Mouse (Mus musculus) neural tube, embryonic 13.5 days (tissue): Measurements from ENCODE around the gene Peli1. TPM values are rescaled to one million over a fixed set of nuclear protein-coding genes. Genes with fewer than 3 reads are reported as not detected.

Source experiments
- ATAC-seq: fragments of 200-750 bp; cut with Nextera tagmentation; 2 replicates; pipeline ENCODE4 v1.8.0; 2017; ENCODE audit warnings: low read depth, mild to moderate bottlenecking, moderate TSS enrichment, moderate library complexity
- H3K27ac ChIP-seq: fragments of 300-500 bp; sonication (generic); replicated peaks from 2 replicates; pipeline ENCODE4 v1.5.1; 2015; ENCODE audit warnings: moderate library complexity, mild to moderate bottlenecking, inconsistent platforms
- H3K27me3 ChIP-seq: fragments of 300-500 bp; sonication (generic); 2 replicates; pipeline ENCODE4 v1.6.1; 2015; ENCODE audit warnings: mild to moderate bottlenecking, inconsistent platforms
- H3K36me3 ChIP-seq: fragments of 300-500 bp; sonication (generic); 2 replicates; pipeline ENCODE4 v1.6.1; 2015; ENCODE audit warnings: mild to moderate bottlenecking, inconsistent platforms
- H3K4me1 ChIP-seq: fragments of 300-500 bp; sonication (generic); replicated peaks from 2 replicates; pipeline ENCODE4 v1.6.1; 2015; ENCODE audit warnings: inconsistent platforms
- H3K4me2 ChIP-seq: fragments of 300-500 bp; sonication (generic); 2 replicates; pipeline ENCODE4 v1.6.1; 2015; ENCODE audit warnings: inconsistent platforms, mild to moderate bottlenecking, moderate library complexity
- H3K4me3 ChIP-seq: fragments of 300-500 bp; sonication (generic); 2 replicates; pipeline ENCODE4 v1.5.1; 2015; ENCODE audit warnings: mild to moderate bottlenecking, inconsistent platforms
- H3K9ac ChIP-seq: fragments of 300-500 bp; sonication (generic); 2 replicates; pipeline ENCODE4 v1.6.1; 2015; ENCODE audit warnings: moderate library complexity, mild to moderate bottlenecking, inconsistent platforms
- H3K9me3 ChIP-seq: fragments of 300-500 bp; sonication (generic); 2 replicates; pipeline ENCODE4 v1.6.1; 2016; ENCODE audit warnings: inconsistent platforms
- WGBS: fragments of 180-500 bp; shearing (Covaris S2); methylation state at CpG from one replicate; pipeline ENCODE4 v1.1.7; 2015; 5-methylcytosine and 5-hydroxymethylcytosine counted together
- polyA plus RNA-seq: library from polyadenylated mRNA; unstranded; fragments of >200 nt; fragmentation: Nextera tagmentation; extraction: Ambion mirVana; gene quantifications from 2 replicates; pipeline ENCODE4 v1.2.1, GENCODE M21; 2015

Gene Peli1
- polyA plus RNA-seq, 1 experiment from 2014 or later, result 87.1 TPM

DNA sequence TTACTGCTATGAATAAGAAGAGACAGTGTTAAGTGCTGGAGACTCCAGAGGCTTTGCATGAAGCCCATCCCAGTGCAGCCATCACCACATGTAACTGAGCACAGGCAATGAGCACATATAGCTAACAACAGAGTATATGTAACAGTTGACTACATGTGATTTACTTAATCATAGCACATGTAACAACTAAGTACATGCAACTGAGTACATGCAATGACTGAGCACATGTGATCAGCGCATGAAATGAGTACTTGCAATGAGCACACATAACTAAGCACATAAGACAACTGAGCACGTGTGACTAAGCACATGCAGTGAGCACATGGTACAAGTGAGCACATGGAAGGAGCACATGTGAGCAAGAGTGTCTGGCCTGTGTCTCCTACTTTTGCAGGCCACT lies 29.0 kb upstream of the Peli1 start:
- H3K27ac ChIP-seq, result no peak overlapping the region
- no peak overlapping the region for H3K4me2 ChIP-seq
- WGBS, result 93% methylated on average over 2 of the region's 2 CpGs
- 0 out of 2 replicates have a peak, but pooled peaks cover 3% of the 10 kb centered on the region for H3K4me1 ChIP-seq
- no peak overlapping the region for H3K4me3 ChIP-seq
- H3K36me3 ChIP-seq, result no peaks in the 10 kb centered on the region
- H3K27me3 ChIP-seq, result no peaks in the 10 kb centered on the region
- H3K9ac ChIP-seq, result no peak overlapping the region
- ATAC-seq, result no peak
- no peaks in the 10 kb centered on the region for H3K9me3 ChIP-seq

DNA sequence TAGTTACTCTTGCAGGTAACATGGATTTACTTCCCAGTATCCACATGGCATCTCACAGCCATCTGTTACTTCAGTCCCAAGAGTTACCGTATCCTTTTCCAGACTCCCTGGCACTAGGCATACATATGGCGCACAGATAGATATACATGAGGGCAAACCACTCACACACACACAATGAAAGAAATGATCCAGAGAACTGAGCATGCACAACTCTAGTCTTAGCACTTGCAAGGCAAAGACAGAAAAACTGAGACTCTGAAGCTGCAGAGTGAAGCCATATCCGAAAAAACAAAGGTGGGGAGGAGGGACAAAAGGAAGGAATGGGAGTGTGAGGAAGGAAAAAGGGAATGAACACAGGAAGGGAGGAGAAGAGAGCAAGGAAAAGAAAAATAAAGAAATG lies 27.8 kb upstream of the Peli1 start:
- H3K9ac ChIP-seq, result no peak overlapping the region
- no peak overlapping the region for H3K4me2 ChIP-seq
- 0 out of 2 replicates have a peak, but pooled peaks cover 3% of the 10 kb centered on the region for H3K4me1 ChIP-seq
- H3K27me3 ChIP-seq, result no peaks in the 10 kb centered on the region
- WGBS, result 93% methylated on average over 3 of the region's 3 CpGs
- H3K27ac ChIP-seq, result no peak overlapping the region
- no peak for ATAC-seq
- H3K36me3 ChIP-seq, result no peaks in the 10 kb centered on the region
- H3K9me3 ChIP-seq, result no peaks in the 10 kb centered on the region
- no peak overlapping the region for H3K4me3 ChIP-seq

DNA sequence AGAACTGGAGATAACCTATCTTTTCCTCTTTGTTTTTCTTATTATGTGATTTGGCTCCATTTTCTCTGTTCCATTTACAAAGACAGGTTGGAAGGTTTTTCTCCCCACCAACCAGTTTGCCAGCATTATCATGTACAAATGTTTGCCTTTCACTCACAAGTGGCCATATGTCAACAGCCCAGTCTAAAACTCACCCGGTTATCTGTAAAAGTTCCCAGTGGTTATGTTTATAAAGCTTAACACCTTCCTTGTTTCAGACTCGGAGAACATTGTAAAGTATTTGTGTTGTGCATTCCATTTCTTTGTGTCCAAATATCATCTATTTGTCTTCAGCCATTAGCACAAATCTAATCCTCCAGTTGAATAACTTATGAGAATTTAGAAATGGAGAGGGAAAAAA lies 11.7 kb upstream of the Peli1 start:
- Histone ChIP-seq H3K4me3 (no peak overlapping the region), H3K9ac (no peak overlapping the region), H3K27ac (no peak overlapping the region), H3K27me3 (no peaks in the 10 kb centered on the region), H3K36me3 (no peaks in the 10 kb centered on the region), H3K4me1 (no peaks in the 10 kb centered on the region), H3K9me3 (no peaks in the 10 kb centered on the region), H3K4me2 (no peak overlapping the region)
- ATAC-seq, result no peak
- WGBS, result 84% methylated on average over 2 of the region's 2 CpGs

DNA sequence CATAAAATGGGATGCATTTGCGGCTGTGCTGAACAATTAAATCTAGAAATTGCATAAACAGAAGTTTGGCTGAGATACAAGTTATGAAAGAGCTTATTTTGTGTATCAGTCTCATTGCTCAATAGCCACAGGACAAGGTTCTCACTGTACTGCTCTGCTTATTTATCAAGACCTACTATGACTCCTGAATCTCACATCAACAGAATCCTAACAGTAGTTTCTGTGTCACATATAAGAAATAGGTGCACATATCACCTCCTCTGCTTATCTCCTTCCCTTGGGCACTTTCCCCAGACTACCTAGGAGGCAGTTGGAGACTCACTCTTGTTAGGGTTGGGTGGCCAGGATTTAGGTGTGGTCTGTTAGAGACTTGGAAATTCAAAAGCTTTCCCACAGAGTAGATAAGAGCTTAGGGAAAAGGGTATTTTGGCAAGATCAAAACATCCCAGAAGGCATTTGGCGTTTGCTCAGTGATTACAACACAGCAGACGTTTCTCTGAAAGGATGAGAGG lies 11.2 kb upstream of the Peli1 start:
- Histone ChIP-seq H3K4me1 (no peaks in the 10 kb centered on the region), H3K36me3 (no peaks in the 10 kb centered on the region), H3K4me3 (no peak overlapping the region), H3K4me2 (no peak overlapping the region), H3K27me3 (no peaks in the 10 kb centered on the region), H3K27ac (no peak overlapping the region), H3K9me3 (no peaks in the 10 kb centered on the region), H3K9ac (no peak overlapping the region)
- WGBS, result 77% methylated on average over 3 of the region's 3 CpGs
- ATAC-seq, result no peak

DNA sequence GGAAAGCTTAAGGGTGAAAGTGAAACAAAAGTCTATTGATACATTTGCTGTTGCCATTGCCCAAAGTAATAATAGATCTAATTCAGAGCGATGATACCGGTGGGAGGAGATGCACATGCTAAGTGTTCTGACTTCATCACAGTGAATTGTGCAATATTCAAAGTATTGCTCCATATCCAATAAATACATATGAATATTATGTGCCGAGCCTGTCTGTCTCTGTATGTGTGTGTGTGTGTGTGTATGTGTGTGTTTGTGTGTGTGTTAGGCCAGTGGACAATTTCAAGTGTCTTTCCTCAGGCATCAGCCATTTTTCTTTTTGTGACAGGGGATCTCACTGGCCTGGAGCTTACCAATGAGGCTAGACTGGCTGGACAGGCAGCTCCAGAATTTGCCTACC lies 9.9 kb upstream of the Peli1 start:
- H3K9me3 ChIP-seq, result no peaks in the 10 kb centered on the region
- no peak overlapping the region for H3K4me2 ChIP-seq
- H3K9ac ChIP-seq, result no peak overlapping the region
- H3K27ac ChIP-seq, result no peak overlapping the region
- no peaks in the 10 kb centered on the region for H3K36me3 ChIP-seq
- WGBS, result 87% methylated on average over 3 of the region's 3 CpGs
- no peaks in the 10 kb centered on the region for H3K27me3 ChIP-seq
- ATAC-seq, result no peak
- H3K4me1 ChIP-seq, result no peaks in the 10 kb centered on the region
- no peak overlapping the region for H3K4me3 ChIP-seq

DNA sequence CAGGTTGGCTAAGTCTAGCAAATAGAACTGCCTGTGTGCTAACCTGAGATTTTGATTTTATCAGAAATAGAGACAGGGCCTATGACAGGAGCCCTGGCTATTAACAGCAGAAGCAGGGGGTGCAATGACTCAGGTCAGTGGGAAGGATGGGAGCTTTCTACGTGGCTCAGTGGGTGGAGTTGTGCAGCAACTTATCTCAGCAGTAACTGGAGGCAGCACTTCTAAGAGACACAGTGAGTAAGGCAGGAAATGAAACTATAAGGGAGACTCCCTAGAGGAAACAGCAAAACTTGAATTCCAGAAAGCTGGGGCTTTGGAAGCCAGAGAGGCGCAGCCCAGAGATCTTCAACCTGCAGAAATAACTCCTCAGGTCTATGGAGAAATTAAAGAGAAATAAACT lies 8.4 kb upstream of the Peli1 start:
- no peak overlapping the region for H3K27ac ChIP-seq
- 49% methylated on average over 2 of the region's 2 CpGs for WGBS

DNA sequence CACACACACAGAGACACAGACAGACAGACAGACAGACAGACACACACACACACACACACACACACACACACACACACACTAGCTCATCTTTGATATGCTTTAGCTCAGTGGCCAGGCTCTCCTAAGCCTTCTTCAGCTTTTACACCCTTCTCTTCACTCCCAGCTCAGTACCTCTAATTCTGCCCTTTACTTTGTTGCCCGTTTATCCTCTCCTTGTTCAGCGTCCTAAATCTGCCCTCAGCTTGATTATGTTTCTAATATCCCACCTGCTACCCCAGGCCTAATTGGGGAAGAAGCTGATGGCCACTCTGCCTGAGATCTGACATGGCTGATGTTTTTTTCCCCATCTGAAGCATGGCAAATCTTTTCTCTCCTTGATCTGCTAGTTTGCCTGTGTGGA lies 2.7 kb upstream of the Peli1 start:
- Histone ChIP-seq H3K27me3 (no peaks in the 10 kb centered on the region), H3K4me1 (peaks cover 6% of the 10 kb centered on the region), H3K27ac (no peak overlapping the region), H3K4me3 (no peak overlapping the region), H3K9ac (no peak overlapping the region), H3K4me2 (no peak overlapping the region), H3K9me3 (no peaks in the 10 kb centered on the region), H3K36me3 (no peaks in the 10 kb centered on the region)
- no peak for ATAC-seq
- 26% methylated on average over 2 of the region's 2 CpGs for WGBS

More for the DNA sequence above, 8.4 kb upstream of the Peli1 start:
- H3K4me3 ChIP-seq, result no peak overlapping the region
- no peak overlapping the region for H3K4me2 ChIP-seq
- no peaks in the 10 kb centered on the region for H3K36me3 ChIP-seq
- no peaks in the 10 kb centered on the region for H3K27me3 ChIP-seq
- no peak overlapping the region for H3K9ac ChIP-seq
- no peak for ATAC-seq
- no peaks in the 10 kb centered on the region for H3K4me1 ChIP-seq
- H3K9me3 ChIP-seq, result no peaks in the 10 kb centered on the region

DNA sequence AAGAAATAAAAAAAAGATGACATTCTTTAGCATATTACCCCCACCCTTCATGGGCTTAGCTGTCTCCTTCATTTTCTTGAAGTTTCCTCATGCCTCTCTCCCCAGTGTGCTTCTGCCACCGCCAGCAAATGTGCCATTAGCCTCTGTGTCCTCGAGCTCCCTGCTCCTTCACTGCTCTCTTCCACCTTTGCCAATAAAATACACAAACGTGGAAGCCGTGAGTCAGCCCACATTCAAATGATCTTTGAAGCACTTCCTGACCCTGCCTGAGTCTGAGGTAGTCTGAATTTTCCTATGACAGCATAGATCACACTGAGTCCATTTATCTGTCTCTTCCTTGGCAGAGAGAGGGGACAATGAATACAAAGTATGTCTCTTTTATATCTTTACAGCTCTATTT lies 1.5 kb upstream of the Peli1 start:
- Histone ChIP-seq H3K9me3 (no peaks in the 10 kb centered on the region), H3K4me2 (no peak overlapping the region), H3K4me3 (no peak overlapping the region), H3K27ac (no peak overlapping the region), H3K27me3 (no peaks in the 10 kb centered on the region), H3K4me1 (peaks cover 18% of the 10 kb centered on the region), H3K36me3 (no peaks in the 10 kb centered on the region), H3K9ac (no peak overlapping the region)
- 44% methylated on average over 4 of the region's 4 CpGs for WGBS
- no peak for ATAC-seq

DNA sequence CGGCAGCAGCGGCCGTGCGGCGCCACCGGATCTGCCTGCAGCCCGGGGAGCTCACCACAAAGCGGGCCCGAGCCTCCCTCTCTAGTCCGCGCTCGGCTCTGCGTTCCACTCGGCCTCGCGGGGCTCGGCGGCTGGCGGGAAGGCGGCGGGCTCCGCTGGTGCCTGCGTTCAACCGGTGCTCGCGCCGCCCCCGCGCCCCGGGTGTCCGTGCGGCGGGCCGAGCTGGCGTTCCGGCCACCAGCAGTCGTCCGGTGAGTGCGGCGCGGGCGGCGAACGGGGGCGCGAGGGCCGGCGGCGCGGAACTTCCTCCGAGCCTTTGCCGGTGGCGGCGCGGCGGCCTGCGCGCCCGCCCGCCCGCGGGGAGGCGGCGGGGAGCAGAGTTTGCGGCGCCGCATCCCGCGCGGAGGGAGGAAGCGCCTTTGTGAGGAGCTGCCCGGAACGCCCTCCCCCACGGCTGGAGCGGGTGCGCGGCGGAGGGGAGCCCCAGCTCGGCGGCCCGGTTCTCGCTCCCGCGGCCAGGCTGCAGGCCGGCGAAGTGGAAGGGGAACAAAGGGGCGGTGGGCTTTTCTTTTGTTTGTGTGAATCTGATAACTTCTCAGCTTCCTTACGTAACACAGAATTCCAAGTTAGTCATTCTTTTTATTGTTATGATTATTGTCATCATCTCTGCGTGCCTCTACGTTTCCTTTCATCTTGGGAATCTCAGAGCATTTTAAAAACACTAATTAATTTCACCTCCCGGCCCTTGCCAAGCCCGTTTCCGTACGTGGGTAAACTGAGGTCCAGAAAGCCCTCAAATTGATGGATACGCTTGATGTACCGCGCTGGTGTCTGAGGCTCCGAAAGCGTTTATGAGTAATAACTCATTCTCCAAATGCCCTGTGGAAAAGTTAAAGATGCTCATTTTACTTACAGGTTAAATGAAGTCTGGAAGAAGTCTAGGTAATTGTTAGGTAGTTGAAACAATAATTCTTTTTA lies 626 bp downstream of the Peli1 start:
- Histone ChIP-seq H3K9me3 (no peaks in the 10 kb centered on the region), H3K4me2 (peak overlapping the region; percentile 78), H3K4me3 (peak overlapping the region; percentile 82), H3K27me3 (no peaks in the 10 kb centered on the region), H3K9ac (peak overlapping the region; percentile 99), H3K4me1 (peaks cover 23% of the 10 kb centered on the region), H3K27ac (peak overlapping the region; percentile 100), H3K36me3 (no peaks in the 10 kb centered on the region)
- ATAC-seq, result peak; percentile 84
- under 1% methylated on average over 97 of the region's 99 CpGs for WGBS

DNA sequence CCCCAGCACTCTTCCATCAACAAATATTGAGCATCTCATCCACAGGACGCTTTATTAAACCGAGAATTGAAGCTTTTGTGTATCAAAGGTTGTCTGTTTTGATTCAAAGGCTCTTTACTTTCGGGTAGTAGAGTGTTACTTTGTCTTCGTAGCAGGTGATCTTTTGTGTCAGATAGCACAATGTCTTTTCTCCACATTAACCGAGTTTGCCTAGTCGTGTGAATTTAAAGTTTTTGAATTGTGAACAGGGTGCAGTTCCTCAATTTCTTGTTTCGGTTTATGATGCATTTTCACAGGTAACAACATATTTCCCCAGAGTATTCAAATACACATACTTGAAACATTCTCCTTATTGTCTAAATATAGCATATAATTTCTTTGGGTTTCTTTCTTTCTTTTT lies 1.5 kb downstream of the Peli1 start:
- Histone ChIP-seq H3K9me3 (no peaks in the 10 kb centered on the region), H3K27me3 (no peaks in the 10 kb centered on the region), H3K9ac (peak overlapping the region; percentile 99), H3K4me3 (peak overlapping the region; percentile 82), H3K36me3 (no peaks in the 10 kb centered on the region), H3K4me1 (peaks cover 23% of the 10 kb centered on the region), H3K4me2 (peak overlapping the region; percentile 78), H3K27ac (0 out of 2 replicates have a peak overlapping the region, but pooled peaks have one; percentile 3)
- WGBS, result 7% methylated on average over 7 of the region's 7 CpGs
- no peak for ATAC-seq

DNA sequence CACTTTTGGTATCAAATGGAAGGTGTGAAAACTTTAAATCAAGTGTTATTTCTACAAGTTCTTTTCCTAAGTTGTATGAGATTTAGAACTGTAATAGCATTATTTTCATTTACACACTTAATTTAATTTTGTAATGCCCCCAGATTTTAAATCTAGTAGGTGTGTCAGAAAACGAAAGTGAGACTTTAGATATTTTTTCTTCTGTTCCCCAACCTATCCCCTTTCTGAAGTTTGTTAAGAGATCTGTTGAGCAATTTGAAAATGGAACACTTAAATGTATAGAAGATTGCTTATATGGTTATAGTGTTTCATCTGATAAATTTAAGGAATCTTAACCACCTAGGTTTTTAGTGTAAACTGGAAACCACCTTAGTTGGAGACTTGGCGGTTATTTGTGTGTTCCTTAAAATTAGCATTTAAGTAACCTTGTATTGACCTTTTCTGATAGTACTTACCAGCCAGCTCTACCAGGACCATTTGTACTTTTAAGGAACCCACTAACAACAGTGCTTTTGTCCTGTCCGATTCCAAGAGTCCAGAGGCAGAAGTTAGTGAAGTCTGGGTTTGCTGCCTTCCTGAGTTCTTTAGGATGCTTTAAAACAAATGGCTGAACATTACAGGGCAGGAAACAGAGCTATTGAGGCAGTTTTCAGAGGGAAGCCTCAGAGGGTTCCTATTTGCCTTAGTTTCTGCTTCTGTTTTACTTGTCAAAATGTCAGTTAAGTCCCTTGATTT lies 2.2 kb downstream of the Peli1 start:
- 22% methylated on average over 3 of the region's 3 CpGs for WGBS

DNA sequence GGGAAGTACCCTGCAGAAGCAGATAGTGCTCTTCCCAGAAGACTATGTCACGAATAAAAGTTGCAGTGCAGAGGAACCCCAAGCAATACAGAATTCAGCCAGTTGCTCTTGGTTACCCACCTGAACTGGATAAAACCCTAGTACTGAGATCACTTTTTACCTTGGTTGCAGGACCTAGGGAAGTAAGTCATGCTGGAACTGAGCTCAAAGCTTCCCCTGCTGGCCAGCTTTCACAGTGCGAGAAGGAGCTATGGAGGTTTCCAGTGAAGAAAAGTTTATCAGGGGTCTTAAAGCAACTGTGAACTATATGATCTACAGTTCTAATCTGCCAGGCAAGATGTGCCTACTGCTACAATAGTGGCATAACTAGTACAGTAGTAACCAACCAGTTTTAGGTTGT lies 5.5 kb downstream of the Peli1 start:
- Histone ChIP-seq H3K9me3 (no peaks in the 10 kb centered on the region), H3K9ac (no peak overlapping the region), H3K4me1 (peaks cover 27% of the 10 kb centered on the region), H3K27me3 (no peaks in the 10 kb centered on the region), H3K4me3 (no peak overlapping the region), H3K36me3 (no peaks in the 10 kb centered on the region), H3K4me2 (no peak overlapping the region), H3K27ac (no peak overlapping the region)
- ATAC-seq, result no peak
- 97% methylated on average over 2 of the region's 2 CpGs for WGBS

More for the DNA sequence above, 2.2 kb downstream of the Peli1 start:
- H3K4me1 ChIP-seq, result peaks cover 23% of the 10 kb centered on the region
- no peak overlapping the region for H3K27ac ChIP-seq
- peak overlapping the region; percentile 55; the same call in 1 of the 2 replicates for H3K9ac ChIP-seq
- H3K36me3 ChIP-seq, result no peaks in the 10 kb centered on the region
- H3K27me3 ChIP-seq, result no peaks in the 10 kb centered on the region
- ATAC-seq, result no peak
- H3K9me3 ChIP-seq, result no peaks in the 10 kb centered on the region
- peak overlapping the region; percentile 78 for H3K4me2 ChIP-seq
- H3K4me3 ChIP-seq, result peak overlapping the region; percentile 28
